Mouse (Mus musculus) fat pad, adult 2 months (tissue): ENCODE results near the gene Nfia.

Experiments used
- DNase-seq: peaks from one replicate; pipeline ENCODE4 v3.0.0-alpha.2; 2011; ENCODE audit warnings: low read depth, low spot score; ENCODE audit errors: extremely low read depth

The Nfia gene

GRCm38 (mm10) chr4:97831611-97832278 lies 59.2 kb downstream of the Nfia start:
- DNase-seq: no peak

GRCm38 (mm10) chr4:97832279-97832640 lies 59.7 kb downstream of the Nfia start:
- DNase-seq: no peak

GRCm38 (mm10) chr4:97836812-97837211 lies 64.3 kb downstream of the Nfia start:
- DNase-seq: no peak

GRCm38 (mm10) chr4:97837724-97838123 lies 65.2 kb downstream of the Nfia start:
- DNase-seq: no peak

GRCm38 (mm10) chr4:97838651-97839050 lies 66.1 kb downstream of the Nfia start:
- no peak for DNase-seq

GRCm38 (mm10) chr4:97839406-97840101 lies 67.0 kb downstream of the Nfia start:
- no peak for DNase-seq

GRCm38 (mm10) chr4:97840227-97841062 lies 67.9 kb downstream of the Nfia start:
- no peak for DNase-seq

- DNase-seq: no peak
Observed at GRCm38 (mm10) chr4:97841063-97841595, 68.6 kb downstream of the Nfia start.

- DNase-seq: no peak
Observed at GRCm38 (mm10) chr4:97841745-97842144, 69.2 kb downstream of the Nfia start.

- DNase-seq: no peak
Observed at GRCm38 (mm10) chr4:97843981-97844690, 71.6 kb downstream of the Nfia start.

- DNase-seq: no peak
Observed at GRCm38 (mm10) chr4:97844899-97845298, 72.4 kb downstream of the Nfia start.

- no peak for DNase-seq
Observed at GRCm38 (mm10) chr4:97847653-97848052, 75.1 kb downstream of the Nfia start.

GRCm38 (mm10) chr4:97850991-97851390 lies 78.5 kb downstream of the Nfia start:
- no peak for DNase-seq

- no peak for DNase-seq
Observed at GRCm38 (mm10) chr4:97851698-97852097, 79.2 kb downstream of the Nfia start.

- DNase-seq: no peak
Observed at GRCm38 (mm10) chr4:97852626-97853025, 80.1 kb downstream of the Nfia start.

GRCm38 (mm10) chr4:97854779-97855178 lies 82.2 kb downstream of the Nfia start:
- DNase-seq: no peak

GRCm38 (mm10) chr4:97855712-97856420 lies 83.3 kb downstream of the Nfia start:
- DNase-seq: peak; percentile 98

GRCm38 (mm10) chr4:97857549-97857948 lies 85.0 kb downstream of the Nfia start:
- peak; percentile 79 for DNase-seq

- peak; percentile 73 for DNase-seq
Observed at GRCm38 (mm10) chr4:97859431-97859830, 86.9 kb downstream of the Nfia start.

GRCm38 (mm10) chr4:97860376-97860775 lies 87.8 kb downstream of the Nfia start:
- DNase-seq: no peak
